Mouse (Mus musculus) monocyte, adult 2 months (primary cell): Measurements from ENCODE around the gene Ddc.

ENCODE experiments used
- DNase-seq, 2 experiments: peaks; one replicate each; pipeline ENCODE4 v3.0.0; 2022; ENCODE audit warnings: low spot score in 2 of 2, low read depth in 1 of 2

Ddc gene

GRCm38 (mm10) chr11:11897645-11898357 is at the start of gene Ddc:
TSS of gene Ddc (minus strand) at chr11:11898144.
- no peak for DNase-seq

GRCm38 (mm10) chr11:11945766-11946165 is 47.8 kb upstream of the Ddc start:
- DNase-seq, result no peak

- no peak for DNase-seq
These were observed 46.9 kb upstream of the Ddc start for GRCm38 (mm10) chr11:11944814-11945213.

- no peak for DNase-seq
These were observed 46.1 kb upstream of the Ddc start for GRCm38 (mm10) chr11:11944082-11944349.

GRCm38 (mm10) chr11:11943240-11944081 is 45.5 kb upstream of the Ddc start:
- DNase-seq, result no peak

GRCm38 (mm10) chr11:11942320-11943217 is 44.6 kb upstream of the Ddc start:
- DNase-seq, result no peak

- no peak for DNase-seq
These were observed 43.1 kb upstream of the Ddc start for GRCm38 (mm10) chr11:11940833-11941681.

- DNase-seq, result no peak
These were observed 41.7 kb upstream of the Ddc start for GRCm38 (mm10) chr11:11939611-11940010.

- DNase-seq, result no peak
These were observed 40.6 kb upstream of the Ddc start for GRCm38 (mm10) chr11:11938591-11938990.

GRCm38 (mm10) chr11:11937340-11938030 is 39.5 kb upstream of the Ddc start:
- DNase-seq, result no peak

GRCm38 (mm10) chr11:11934808-11935207 is 36.9 kb upstream of the Ddc start:
- no peak for DNase-seq

GRCm38 (mm10) chr11:11932102-11932789 is 34.3 kb upstream of the Ddc start:
- DNase-seq, result no peak

- DNase-seq, result no peak
These were observed 33.7 kb upstream of the Ddc start for GRCm38 (mm10) chr11:11931688-11932087.

GRCm38 (mm10) chr11:11930527-11930926 is 32.6 kb upstream of the Ddc start:
- DNase-seq, result no peak

- DNase-seq, result no peak
These were observed 31.1 kb upstream of the Ddc start for GRCm38 (mm10) chr11:11929059-11929458.

- no peak for DNase-seq
These were observed 30.6 kb upstream of the Ddc start for GRCm38 (mm10) chr11:11928586-11928985.

- no peak for DNase-seq
These were observed 26.0 kb upstream of the Ddc start for GRCm38 (mm10) chr11:11923900-11924299.

- no peak for DNase-seq
These were observed 25.4 kb upstream of the Ddc start for GRCm38 (mm10) chr11:11923345-11923744.

- DNase-seq, result no peak
These were observed 24.2 kb upstream of the Ddc start for GRCm38 (mm10) chr11:11922106-11922505.
